Mouse (Mus musculus) lung, adult 2 months (tissue): Measurements from ENCODE around the gene Txnrd1. TPM values are rescaled to one million over a fixed set of nuclear protein-coding genes. Genes with fewer than 3 reads are reported as not detected.
A peak's percentile ranks its signal among the peaks of the same experiment; 100 is the strongest.

Experiments used
- DNase-seq: peaks from one replicate; pipeline ENCODE4 v3.0.0; 2022
- H3K4me1 ChIP-seq: fragments of 200-500 bp; 2 replicates; pipeline ENCODE4 v1.6.1; 2011; ENCODE audit warnings: low read length; ENCODE audit not compliant: control insufficient read depth, insufficient read depth
- H3K4me3 ChIP-seq: fragments of 200-500 bp; replicated peaks from 2 replicates; pipeline ENCODE3; 2011; ENCODE audit warnings: low read depth, mild to moderate bottlenecking, control low read depth, low read length; ENCODE audit errors: extremely low read depth
- CTCF ChIP-seq: fragments of 200-500 bp; IDR thresholded peaks from 2 replicates; pipeline ENCODE4 v1.5.1; 2011; ENCODE audit warnings: mild to moderate bottlenecking, low read length, control low read depth; ENCODE audit not compliant: insufficient read depth
- POLR2A ChIP-seq: fragments of 200-500 bp; IDR thresholded peaks from 2 replicates; pipeline ENCODE4 v1.6.1; 2011; ENCODE audit warnings: low read depth, mild to moderate bottlenecking, control low read depth, low read length, borderline replicate concordance; ENCODE audit errors: extremely low read depth
- WGBS: fragments of 180-500 bp; shearing (Covaris S2); methylation state at CpG from one replicate; pipeline ENCODE4 v1.1.7; 2018; 5-methylcytosine and 5-hydroxymethylcytosine counted together
- polyA plus RNA-seq: library from polyadenylated mRNA; depleted of rRNA; stranded (reverse); fragments of >200 nt; gene quantifications from 2 replicates; pipeline ENCODE4 v1.2.3, GENCODE M21; 2012

Gene Txnrd1
- polyA plus RNA-seq, 1 experiment: 35.6 TPM

DNA sequence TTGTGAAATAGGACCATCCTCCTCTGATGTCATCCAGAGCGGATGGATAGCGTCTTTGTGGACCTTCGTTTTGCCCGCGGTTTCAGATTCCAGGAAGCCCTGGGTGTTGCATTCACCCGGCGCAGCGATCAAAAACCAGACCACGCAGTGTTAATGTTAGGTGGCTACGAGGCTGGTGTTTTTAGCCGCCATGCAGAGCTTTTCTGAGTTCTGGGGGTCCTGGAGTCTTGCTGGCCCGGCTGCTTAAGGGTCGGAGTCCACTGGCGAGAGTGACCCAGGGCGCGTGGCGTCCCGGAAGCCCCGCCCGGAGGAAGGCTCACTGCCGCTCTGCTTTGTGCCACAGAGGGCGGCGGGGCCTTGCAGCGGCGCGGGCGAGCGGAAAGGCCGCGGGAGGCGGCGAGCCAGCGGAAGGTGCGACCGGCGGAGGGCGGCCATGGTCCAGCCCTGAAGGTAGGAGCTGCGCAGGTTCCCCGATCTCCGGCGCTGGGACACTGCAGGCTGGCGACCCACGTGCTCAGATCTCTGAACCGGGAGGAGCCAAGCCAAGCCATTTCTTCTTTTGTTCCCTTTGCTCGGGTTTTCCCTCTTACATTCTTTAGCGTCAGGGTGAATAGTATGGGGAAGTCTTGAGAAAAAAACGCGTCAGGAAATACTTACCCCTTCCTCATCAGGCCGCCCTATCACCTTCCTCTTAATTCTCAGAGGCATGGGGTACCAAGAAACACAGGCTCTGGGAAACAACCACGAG is 26.6 kb downstream of the Txnrd1 start:
- peaks cover 5% of the 10 kb centered on the region; the same call in 1 of the 2 replicates for H3K4me1 ChIP-seq
- 2% methylated on average over 50 of the region's 50 CpGs for WGBS
- no peak for TF ChIP-seq CTCF
- no peak for TF ChIP-seq POLR2A
- DNase-seq: peak; percentile 77
- H3K4me3 ChIP-seq: peak overlapping the region; percentile 53

DNA sequence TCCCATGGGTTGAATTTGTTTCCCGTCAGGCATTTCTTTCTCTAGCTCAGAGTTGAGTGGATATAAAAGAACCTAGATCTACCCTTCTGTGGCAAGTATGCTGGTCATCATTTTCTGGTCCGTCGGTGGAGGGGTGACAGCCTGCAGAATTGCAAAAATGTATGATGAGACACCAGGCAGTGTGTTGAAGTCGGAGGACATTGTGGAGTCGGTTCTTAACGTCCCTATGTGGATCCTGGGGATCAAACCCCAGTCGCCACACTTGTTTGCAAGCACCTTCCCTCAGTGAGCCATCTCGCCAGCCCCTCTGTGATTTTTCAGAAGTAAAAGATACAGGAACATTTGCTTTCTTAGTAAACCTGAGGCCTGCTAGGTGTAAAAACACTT is 27.2 kb downstream of the Txnrd1 start:
- WGBS: 25% methylated on average over 8 of the region's 8 CpGs
- Histone ChIP-seq H3K4me3 (peak overlapping the region; percentile 53), H3K4me1 (peaks cover 5% of the 10 kb centered on the region; the same call in 1 of the 2 replicates)
- TF ChIP-seq POLR2A: no peak
- TF ChIP-seq CTCF: no peak
- no peak for DNase-seq

- TF ChIP-seq POLR2A: no peak
- TF ChIP-seq CTCF: no peak
- WGBS: 67% methylated on average over 5 of the region's 5 CpGs
- H3K4me1 ChIP-seq: peaks cover 5% of the 10 kb centered on the region; the same call in 1 of the 2 replicates
- DNase-seq: no peak
- H3K4me3 ChIP-seq: no peak overlapping the region
Observed at GRCm38 (mm10) chr10:82863106-82863680, 29.4 kb downstream of the Txnrd1 start.

GRCm38 (mm10) chr10:82863827-82864226 is 30.1 kb downstream of the Txnrd1 start:
- 84% methylated on average over 7 of the region's 7 CpGs for WGBS
- Histone ChIP-seq H3K4me1 (peaks cover 2% of the 10 kb centered on the region; the same call in 1 of the 2 replicates), H3K4me3 (no peak overlapping the region)
- no peak for DNase-seq
- no peak for TF ChIP-seq POLR2A
- TF ChIP-seq CTCF: no peak

GRCm38 (mm10) chr10:82866356-82866755 is 32.6 kb downstream of the Txnrd1 start, which contains the start of gene Eid3:
Gene Eid3 (plus strand): TSS chr10:82866626.
- no peak within 1 kb of the TSS for H3K4me3 ChIP-seq
- DNase-seq: no peak
- TF ChIP-seq CTCF (no peak), POLR2A (no peak)
- H3K4me1 ChIP-seq: peaks cover 2% of the 10 kb centered on the region; the same call in 1 of the 2 replicates
- 65% methylated on average over 9 of the region's 9 CpGs for WGBS

DNA sequence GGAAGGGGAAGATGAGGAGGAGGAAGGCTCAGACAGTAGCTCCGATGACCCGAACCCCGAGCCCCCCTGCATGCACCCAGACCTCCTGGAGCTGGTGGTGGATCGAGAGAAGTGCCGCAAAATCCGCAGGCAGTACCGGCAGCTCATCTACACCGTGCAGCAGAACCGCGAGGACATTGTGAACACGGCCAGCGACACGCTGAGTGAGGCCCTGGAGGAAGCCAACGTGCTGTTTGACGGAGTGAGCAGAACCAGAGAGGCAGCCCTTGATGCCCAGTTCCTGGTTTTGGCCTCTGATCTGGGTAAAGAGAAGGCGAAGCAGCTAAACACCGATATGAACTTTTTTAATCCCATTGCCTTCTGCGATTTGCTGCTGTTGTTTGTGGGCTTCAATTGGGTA is 33.1 kb downstream of the Txnrd1 start:
- DNase-seq: no peak
- Histone ChIP-seq H3K4me3 (no peak overlapping the region), H3K4me1 (peaks cover 2% of the 10 kb centered on the region; the same call in 1 of the 2 replicates)
- WGBS: 78% methylated on average over 18 of the region's 18 CpGs
- TF ChIP-seq CTCF: no peak

- no peak overlapping the region for H3K4me3 ChIP-seq
- 75% methylated on average over 6 of the region's 6 CpGs for WGBS
- DNase-seq: no peak
- TF ChIP-seq POLR2A (no peak), CTCF (no peak)
- no peaks in the 10 kb centered on the region for H3K4me1 ChIP-seq
Observed at GRCm38 (mm10) chr10:82868418-82869086, 34.8 kb downstream of the Txnrd1 start.

- no peak for TF ChIP-seq POLR2A
- TF ChIP-seq CTCF: no peak
- Histone ChIP-seq H3K4me3 (no peak overlapping the region), H3K4me1 (no peaks in the 10 kb centered on the region)
- WGBS: 75% methylated on average over 10 of the region's 10 CpGs
- DNase-seq: no peak
Observed at GRCm38 (mm10) chr10:82875446-82875845, 41.7 kb downstream of the Txnrd1 start.

GRCm38 (mm10) chr10:82876076-82876796 is 42.5 kb downstream of the Txnrd1 start:
- 71% methylated on average over 16 of the region's 16 CpGs for WGBS
- Histone ChIP-seq H3K4me3 (no peak overlapping the region), H3K4me1 (no peaks in the 10 kb centered on the region)
- no peak for DNase-seq
- TF ChIP-seq POLR2A (no peak), CTCF (peak; percentile 42; the same call in 1 of the 2 replicates)
